Mouse (Mus musculus): ENCODE results near the gene Ssh1. TPM values are rescaled to one million over a fixed set of nuclear protein-coding genes. Genes with fewer than 3 reads are reported as not detected.

Ssh1 gene
- polyA plus RNA-seq, 1 experiment from 2014 or later = 5.1 TPM

DNA sequence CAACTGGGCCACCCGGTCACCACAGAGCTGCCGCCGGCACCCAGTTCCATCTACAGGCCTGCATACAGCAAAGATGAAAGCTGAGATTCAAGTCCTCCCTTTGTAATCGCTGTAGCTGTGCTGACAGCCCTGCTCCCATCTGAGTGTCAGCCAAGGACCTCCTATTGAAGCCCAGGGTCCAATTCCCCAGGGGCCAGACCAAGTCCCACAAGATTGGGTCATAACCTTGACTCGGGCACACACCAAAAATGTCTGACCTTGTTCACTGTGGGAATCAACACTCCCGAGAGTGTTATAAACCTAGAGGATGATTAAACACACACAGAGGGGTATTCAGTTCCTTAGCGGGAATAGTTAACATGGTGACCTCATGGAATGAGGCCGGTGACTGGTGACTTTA, 11.9 kb downstream of the Ssh1 start:
- Histone ChIP-seq H3K4me2 (replicated peaks; ENCODE audit: low read depth) (no peak overlapping the region), H3K27me3 (replicated peaks; ENCODE audit: control insufficient read depth, insufficient read depth, low read length) (no peaks in the 10 kb centered on the region), H3K4me1 (replicated peaks; ENCODE audit: control insufficient read depth, insufficient read depth, low read length) (peaks cover 12% of the 10 kb centered on the region), H3K9me3 (ENCODE audit: control insufficient read depth) (no peaks in the 10 kb centered on the region), H3K4me3 (ENCODE audit: low read depth, low read length) (no peak overlapping the region), H3K9ac (ENCODE audit: low read depth, low read length) (no peak overlapping the region), H3K36me3 (ENCODE audit: control insufficient read depth, insufficient read depth) (peaks cover 10% of the 10 kb centered on the region; the same call in 1 of the 2 replicates), H3K27ac (ENCODE audit: low read depth, low read length) (no peak overlapping the region)
- no peak for ATAC-seq
- 84% methylated on average over 8 of the region's 8 CpGs for WGBS
- no peak for TF ChIP-seq CTCF (IDR thresholded peaks at IDR 0.05; ENCODE audit: low read depth)

DNA sequence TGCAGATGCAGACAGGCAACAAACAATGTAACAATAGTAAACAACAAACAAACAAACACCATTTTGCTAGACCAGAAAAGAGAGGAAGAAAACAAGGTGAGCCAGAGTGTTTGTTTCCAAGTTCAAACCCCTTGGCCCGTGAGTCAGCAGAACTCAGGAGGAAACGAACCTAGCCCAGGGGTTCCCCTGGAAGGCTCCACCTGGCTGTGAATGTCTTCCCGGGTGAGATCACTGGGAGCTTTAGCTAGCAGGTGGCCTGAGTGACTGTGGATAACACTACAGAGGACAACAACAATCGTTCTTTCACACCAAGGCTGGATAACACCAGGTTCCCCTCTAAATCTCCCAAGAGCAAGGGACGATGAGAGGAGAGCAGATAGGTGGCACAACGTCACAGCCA, 12.5 kb downstream of the Ssh1 start:
- no peaks in the 10 kb centered on the region for H3K27me3 ChIP-seq (replicated peaks; ENCODE audit: control insufficient read depth, insufficient read depth, low read length)
- 0 out of 2 replicates have a peak, but pooled peaks have one; percentile 34 for ATAC-seq
- H3K27ac ChIP-seq (ENCODE audit: low read depth, low read length) = no peak overlapping the region
- 0 out of 2 replicates have a peak, but pooled peaks have one; percentile 4 for TF ChIP-seq CTCF (IDR thresholded peaks at IDR 0.05; ENCODE audit: low read depth)
- H3K4me2 ChIP-seq (replicated peaks; ENCODE audit: low read depth) = no peak overlapping the region
- WGBS = 64% methylated on average over 6 of the region's 6 CpGs
- no peak overlapping the region for H3K9ac ChIP-seq (ENCODE audit: low read depth, low read length)
- H3K4me1 ChIP-seq (replicated peaks; ENCODE audit: control insufficient read depth, insufficient read depth, low read length) = 0 out of 2 replicates have a peak, but pooled peaks cover 7% of the 10 kb centered on the region
- H3K4me3 ChIP-seq (ENCODE audit: low read depth, low read length) = no peak overlapping the region
- H3K9me3 ChIP-seq (ENCODE audit: control insufficient read depth) = no peaks in the 10 kb centered on the region
- H3K36me3 ChIP-seq (ENCODE audit: control insufficient read depth, insufficient read depth) = peaks cover 10% of the 10 kb centered on the region; the same call in 1 of the 2 replicates

DNA sequence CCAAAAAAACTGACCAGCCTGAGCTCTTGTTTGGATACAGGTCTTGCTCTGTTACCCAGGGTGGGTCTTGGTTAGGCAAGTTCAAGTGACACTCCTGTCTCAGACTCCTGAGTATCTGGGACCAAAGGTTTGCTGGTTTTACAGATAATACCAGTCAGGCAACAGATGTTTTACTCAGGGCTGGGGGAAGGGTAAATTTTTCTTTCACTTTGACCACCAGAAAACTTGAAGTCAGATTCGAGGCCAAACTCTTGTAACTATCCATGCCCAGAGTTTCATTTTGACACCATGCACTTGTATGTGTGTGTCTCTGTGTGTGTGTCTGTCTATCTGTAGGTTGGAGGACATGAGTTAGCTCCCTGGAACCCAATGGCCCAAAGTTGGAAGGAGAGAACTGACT, 13.2 kb downstream of the Ssh1 start:
- Histone ChIP-seq H3K4me2 (replicated peaks; ENCODE audit: low read depth) (no peak overlapping the region), H3K27me3 (replicated peaks; ENCODE audit: control insufficient read depth, insufficient read depth, low read length) (no peaks in the 10 kb centered on the region), H3K4me1 (replicated peaks; ENCODE audit: control insufficient read depth, insufficient read depth, low read length) (peaks cover 9% of the 10 kb centered on the region), H3K4me3 (ENCODE audit: low read depth, low read length) (no peak overlapping the region), H3K36me3 (ENCODE audit: control insufficient read depth, insufficient read depth) (peaks cover 10% of the 10 kb centered on the region; the same call in 1 of the 2 replicates), H3K27ac (ENCODE audit: low read depth, low read length) (no peak overlapping the region), H3K9me3 (ENCODE audit: control insufficient read depth) (no peaks in the 10 kb centered on the region), H3K9ac (ENCODE audit: low read depth, low read length) (no peak overlapping the region)
- 46% methylated on average over 1 of the region's 1 CpGs for WGBS
- TF ChIP-seq CTCF (IDR thresholded peaks at IDR 0.05; ENCODE audit: low read depth) = no peak
- no peak for ATAC-seq

DNA sequence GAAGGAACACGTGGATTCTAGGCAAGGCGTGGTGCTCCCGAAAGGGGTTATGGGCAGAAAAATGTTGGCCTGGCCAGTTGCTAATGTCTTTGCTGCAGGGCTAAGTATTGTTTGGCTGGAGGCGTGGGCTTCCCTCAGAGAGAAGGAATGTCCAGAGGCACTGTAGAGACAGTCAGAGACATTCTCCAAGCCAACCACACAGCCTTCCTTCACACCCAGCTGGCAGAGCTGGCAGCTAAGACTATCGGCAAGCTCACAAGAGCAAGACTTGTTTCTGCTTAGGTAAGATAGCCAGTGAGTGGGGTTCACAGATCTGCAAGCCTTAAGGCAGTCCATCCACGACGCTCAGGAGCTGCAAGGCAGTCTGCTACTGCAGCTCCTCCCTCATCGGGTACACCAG, 16.4 kb downstream of the Ssh1 start:
- H3K9ac ChIP-seq (ENCODE audit: low read depth, low read length) = no peak overlapping the region
- TF ChIP-seq CTCF (IDR thresholded peaks at IDR 0.05; ENCODE audit: low read depth) = no peak
- ATAC-seq = no peak
- WGBS = 84% methylated on average over 8 of the region's 8 CpGs
- H3K4me2 ChIP-seq (replicated peaks; ENCODE audit: low read depth) = no peak overlapping the region
- no peaks in the 10 kb centered on the region for H3K9me3 ChIP-seq (ENCODE audit: control insufficient read depth)
- H3K4me3 ChIP-seq (ENCODE audit: low read depth, low read length) = no peak overlapping the region
- no peaks in the 10 kb centered on the region for H3K27me3 ChIP-seq (replicated peaks; ENCODE audit: control insufficient read depth, insufficient read depth, low read length)
- H3K27ac ChIP-seq (ENCODE audit: low read depth, low read length) = no peak overlapping the region
- H3K4me1 ChIP-seq (replicated peaks; ENCODE audit: control insufficient read depth, insufficient read depth, low read length) = peaks cover 19% of the 10 kb centered on the region
- no peaks in the 10 kb centered on the region for H3K36me3 ChIP-seq (ENCODE audit: control insufficient read depth, insufficient read depth)

DNA sequence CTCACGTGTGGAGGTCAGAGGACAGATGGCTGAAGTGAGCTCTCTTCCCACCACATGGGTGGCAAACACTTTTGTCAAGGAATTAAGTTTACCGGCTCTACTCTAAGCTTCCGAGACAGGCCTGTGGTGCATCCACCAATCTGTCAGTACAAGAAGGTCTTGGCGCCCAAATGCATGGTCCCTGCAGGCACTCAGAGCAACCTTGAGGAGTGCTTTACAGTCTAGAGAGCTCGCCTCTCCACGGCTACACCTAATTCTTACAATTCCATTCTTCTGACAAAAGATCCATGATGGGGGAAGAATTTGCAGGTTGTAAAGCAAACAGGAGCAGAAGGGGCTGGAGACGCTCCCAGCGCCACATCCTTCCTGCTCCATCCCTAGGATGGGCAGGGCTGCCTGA, 17.1 kb downstream of the Ssh1 start:
- peaks cover 21% of the 10 kb centered on the region for H3K4me1 ChIP-seq (replicated peaks; ENCODE audit: control insufficient read depth, insufficient read depth, low read length)
- 85% methylated on average over 8 of the region's 8 CpGs for WGBS
- H3K9me3 ChIP-seq (ENCODE audit: control insufficient read depth) = no peaks in the 10 kb centered on the region
- ATAC-seq = no peak
- no peak for TF ChIP-seq CTCF (IDR thresholded peaks at IDR 0.05; ENCODE audit: low read depth)
- no peaks in the 10 kb centered on the region for H3K36me3 ChIP-seq (ENCODE audit: control insufficient read depth, insufficient read depth)
- no peak overlapping the region for H3K9ac ChIP-seq (ENCODE audit: low read depth, low read length)
- H3K4me3 ChIP-seq (ENCODE audit: low read depth, low read length) = no peak overlapping the region
- no peak overlapping the region for H3K27ac ChIP-seq (ENCODE audit: low read depth, low read length)
- H3K4me2 ChIP-seq (replicated peaks; ENCODE audit: low read depth) = no peak overlapping the region
- no peaks in the 10 kb centered on the region for H3K27me3 ChIP-seq (replicated peaks; ENCODE audit: control insufficient read depth, insufficient read depth, low read length)

DNA sequence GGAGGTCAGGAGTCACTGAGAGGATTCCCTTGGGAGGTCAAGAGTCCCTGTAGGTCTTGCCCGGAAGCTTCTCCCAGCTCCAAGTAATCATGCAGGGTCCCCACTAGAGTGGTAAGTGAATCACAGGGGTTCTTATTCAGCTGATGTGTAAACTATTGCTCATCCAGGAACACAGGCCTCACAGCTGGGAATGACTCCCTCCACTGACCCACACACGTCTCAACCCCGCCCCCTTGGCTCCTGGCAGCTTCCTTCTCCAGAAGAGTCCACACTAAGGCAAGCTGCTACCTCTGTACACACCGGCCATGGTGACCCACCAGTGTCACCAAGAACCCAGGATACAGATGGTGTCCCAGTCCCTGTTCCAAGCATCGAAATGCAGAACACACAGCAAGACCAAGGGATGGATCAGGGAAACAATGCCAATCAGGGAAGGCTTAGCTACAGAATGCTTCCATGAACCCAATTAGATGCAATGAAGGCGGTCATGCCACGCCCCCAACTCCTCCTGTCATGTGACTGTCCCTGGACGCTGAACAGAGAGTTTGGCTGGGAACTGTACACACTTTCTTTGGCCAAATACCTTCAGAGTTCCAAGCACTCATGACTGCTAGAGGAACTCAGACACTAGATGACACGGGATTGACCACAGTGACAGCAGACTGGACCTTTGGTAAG, 18.0 kb downstream of the Ssh1 start:
- 46% methylated on average over 9 of the region's 9 CpGs for WGBS
- Histone ChIP-seq H3K36me3 (ENCODE audit: control insufficient read depth, insufficient read depth) (no peaks in the 10 kb centered on the region), H3K4me2 (replicated peaks; ENCODE audit: low read depth) (no peak overlapping the region), H3K27me3 (replicated peaks; ENCODE audit: control insufficient read depth, insufficient read depth, low read length) (no peaks in the 10 kb centered on the region), H3K9ac (ENCODE audit: low read depth, low read length) (no peak overlapping the region), H3K4me1 (replicated peaks; ENCODE audit: control insufficient read depth, insufficient read depth, low read length) (peaks cover 18% of the 10 kb centered on the region), H3K27ac (ENCODE audit: low read depth, low read length) (0 out of 2 replicates have a peak overlapping the region, but pooled peaks have one; percentile 15), H3K4me3 (ENCODE audit: low read depth, low read length) (no peak overlapping the region), H3K9me3 (ENCODE audit: control insufficient read depth) (no peaks in the 10 kb centered on the region)
- ATAC-seq = no peak; the same call in 1 of the 2 replicates
- TF ChIP-seq CTCF (IDR thresholded peaks at IDR 0.05; ENCODE audit: low read depth) = no peak
